Mouse (Mus musculus) telencephalon, adult 2 months (tissue): ENCODE measurements around the gene Rflna.

Experiments used
- DNase-seq: peaks from one replicate; pipeline ENCODE4 v3.0.0-alpha.2; 2011; ENCODE audit warnings: low read depth, low spot score

The Rflna gene

DNA sequence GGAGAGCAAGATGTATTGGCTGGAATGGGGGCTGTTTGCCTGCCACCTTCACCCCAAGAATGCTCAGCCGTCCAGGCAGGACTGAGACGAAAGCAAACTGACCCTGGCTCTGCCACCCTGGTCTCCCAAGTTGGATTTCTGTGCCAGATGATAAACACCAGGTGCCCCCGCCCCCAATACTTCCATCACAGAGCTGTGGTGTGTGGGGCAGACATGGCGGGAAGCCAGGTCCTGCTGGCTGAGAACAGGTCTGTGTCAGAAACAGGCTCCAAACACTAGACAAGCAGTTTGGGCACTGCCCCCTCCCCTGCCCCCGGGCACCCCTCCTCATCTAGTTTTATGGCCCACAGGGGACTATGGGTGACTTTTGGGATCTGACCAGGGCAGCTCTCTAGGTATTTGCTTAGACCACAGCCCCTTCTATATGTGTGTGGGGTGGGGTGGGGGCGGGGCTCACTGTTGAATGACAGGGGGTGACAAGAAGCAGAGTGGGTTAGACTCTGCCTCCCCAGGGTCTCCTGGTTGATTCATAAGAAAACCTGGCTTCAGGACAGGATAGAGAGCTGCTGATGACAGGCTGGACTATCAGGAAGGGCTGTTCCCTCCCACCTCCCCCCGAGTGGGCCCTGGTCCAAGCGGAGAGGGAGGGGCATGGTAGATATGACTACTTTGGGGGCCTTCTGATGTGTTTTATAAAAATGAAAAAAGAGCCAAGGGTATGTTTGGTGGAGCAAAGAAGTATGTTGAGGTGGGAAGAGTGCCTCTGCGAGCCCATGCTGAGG, 3.0 kb downstream of the Rflna start:
- no peak for DNase-seq

GRCm38 (mm10) chr5:125006896-125007295, 3.9 kb downstream of the Rflna start:
- no peak for DNase-seq

GRCm38 (mm10) chr5:125011166-125011565, 8.1 kb downstream of the Rflna start:
- DNase-seq: no peak

GRCm38 (mm10) chr5:125011628-125012027, 8.6 kb downstream of the Rflna start:
- DNase-seq: no peak

GRCm38 (mm10) chr5:125014497-125014896, 11.5 kb downstream of the Rflna start:
- no peak for DNase-seq

DNA sequence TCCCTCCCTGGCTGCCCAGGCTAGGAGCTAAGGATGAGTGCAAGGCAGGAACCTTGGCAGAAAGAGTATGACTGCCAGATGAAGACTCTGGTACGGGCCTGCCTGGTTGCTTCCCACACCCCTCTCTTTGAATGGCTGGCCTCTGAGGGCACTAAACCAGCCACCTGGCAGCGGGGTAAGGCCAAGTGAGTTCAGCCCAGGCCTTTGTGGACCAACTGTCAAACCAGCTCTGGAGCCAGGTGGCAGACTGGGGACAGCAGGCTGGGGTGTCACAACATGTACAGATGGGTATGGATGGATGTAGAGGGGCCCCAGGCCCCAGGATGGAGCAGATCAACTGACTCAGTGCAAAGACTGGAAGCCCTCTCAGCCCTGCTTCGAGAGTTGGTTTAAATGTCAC, 12.0 kb downstream of the Rflna start:
- no peak for DNase-seq

GRCm38 (mm10) chr5:125015576-125015975, 12.6 kb downstream of the Rflna start:
- DNase-seq: no peak

GRCm38 (mm10) chr5:125016421-125017242, 13.6 kb downstream of the Rflna start:
- no peak for DNase-seq

GRCm38 (mm10) chr5:125017332-125017731, 14.3 kb downstream of the Rflna start:
- DNase-seq: no peak

DNA sequence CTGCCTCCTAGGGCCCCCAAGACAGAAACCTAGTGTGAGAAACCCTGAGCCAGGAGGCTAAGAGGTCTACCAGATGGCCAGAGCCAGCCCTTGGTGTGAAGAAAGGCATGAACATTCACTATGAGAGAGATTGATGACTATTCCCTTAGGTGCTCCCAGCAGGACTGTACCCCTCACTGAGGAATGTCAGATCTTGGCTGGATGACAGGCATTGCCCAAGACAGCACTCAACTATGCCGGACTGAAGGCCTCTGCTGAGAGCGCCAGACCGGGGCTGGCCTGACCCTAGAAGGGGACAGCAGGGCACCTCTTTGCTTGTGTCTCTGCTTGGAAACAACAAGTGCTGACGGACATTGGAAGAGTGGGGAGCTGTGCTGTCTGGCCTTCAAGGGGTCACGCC, 16.1 kb downstream of the Rflna start:
- DNase-seq: no peak

DNA sequence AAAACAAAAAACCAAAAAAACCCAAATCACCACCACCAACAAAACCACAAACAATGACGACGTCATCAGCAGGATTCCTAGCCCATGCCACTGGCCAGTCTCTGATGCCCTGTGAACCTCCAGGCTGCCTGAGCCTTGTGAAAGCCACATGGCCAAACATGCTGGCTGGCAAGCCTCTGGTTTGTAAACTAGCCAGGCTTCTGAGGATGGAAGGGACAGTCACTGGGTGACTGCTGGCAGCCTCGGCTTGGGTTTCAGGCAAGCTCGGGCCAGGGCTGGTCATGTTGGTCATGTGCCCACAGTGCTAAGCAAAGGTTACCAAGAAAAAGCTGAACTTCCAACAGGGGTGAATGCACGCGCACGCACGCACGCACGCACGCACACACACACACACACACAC, 18.3 kb downstream of the Rflna start:
- DNase-seq: no peak

DNA sequence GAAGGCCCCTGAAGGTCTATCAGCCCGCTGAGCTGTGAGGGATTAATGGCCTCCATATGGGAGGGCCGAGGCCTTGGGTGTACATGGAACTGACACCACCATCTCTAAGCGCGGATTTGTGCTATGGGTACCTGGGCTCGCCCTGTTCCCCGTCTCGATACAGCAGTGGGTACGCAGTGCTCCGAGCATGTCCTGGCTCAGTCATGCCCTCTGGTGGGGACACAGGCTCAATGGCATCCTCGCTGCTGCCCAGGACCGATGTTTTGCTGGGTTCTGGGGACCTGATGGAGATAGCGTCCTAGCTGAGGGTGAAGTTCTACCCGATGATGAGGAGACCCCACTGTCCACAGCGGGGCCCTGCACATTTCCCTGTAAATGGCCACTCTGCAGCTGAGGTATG, 21.0 kb downstream of the Rflna start:
- DNase-seq: no peak

- no peak for DNase-seq
Observed at GRCm38 (mm10) chr5:125028371-125028770, 25.4 kb downstream of the Rflna start.

DNA sequence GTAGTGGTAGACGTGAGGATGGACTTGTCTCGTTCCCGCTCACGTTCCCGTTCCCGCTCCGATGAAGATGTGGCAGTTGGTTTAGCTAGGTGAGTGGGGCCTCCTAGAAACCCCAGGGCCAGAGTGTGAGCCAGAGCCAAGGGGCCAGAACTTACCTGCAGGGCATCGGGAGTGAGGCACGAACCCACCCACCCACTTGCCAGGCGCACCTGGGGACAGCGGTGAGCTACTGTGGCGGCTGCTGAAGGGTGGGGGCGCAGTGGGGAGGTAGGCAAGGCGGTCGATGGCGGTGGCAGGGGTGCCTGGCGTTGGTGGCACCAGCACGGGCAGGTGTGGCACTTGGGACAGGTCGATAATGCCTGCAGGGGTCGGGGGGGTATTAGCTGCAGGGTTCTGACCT, 25.9 kb downstream of the Rflna start:
- no peak for DNase-seq

DNA sequence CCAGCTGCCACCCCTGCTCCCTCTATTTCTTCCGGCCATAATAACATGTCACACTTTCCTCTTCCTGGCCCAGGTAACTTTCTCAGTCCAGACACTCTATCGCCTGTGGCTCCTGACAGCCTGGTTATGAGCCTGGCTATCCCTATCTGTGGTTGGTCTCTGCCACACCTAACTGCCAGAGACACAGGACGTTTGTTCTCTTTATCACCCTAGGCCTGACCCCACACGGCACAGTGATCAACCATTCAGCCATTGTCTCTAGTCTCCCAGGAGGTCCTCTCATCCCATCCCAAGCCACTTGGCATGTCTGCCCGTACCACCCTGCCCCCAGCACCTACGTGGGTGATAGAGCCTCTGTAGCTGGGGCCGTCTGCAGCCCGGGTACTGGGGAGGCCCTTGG, 33.5 kb downstream of the Rflna start:
- no peak for DNase-seq

DNA sequence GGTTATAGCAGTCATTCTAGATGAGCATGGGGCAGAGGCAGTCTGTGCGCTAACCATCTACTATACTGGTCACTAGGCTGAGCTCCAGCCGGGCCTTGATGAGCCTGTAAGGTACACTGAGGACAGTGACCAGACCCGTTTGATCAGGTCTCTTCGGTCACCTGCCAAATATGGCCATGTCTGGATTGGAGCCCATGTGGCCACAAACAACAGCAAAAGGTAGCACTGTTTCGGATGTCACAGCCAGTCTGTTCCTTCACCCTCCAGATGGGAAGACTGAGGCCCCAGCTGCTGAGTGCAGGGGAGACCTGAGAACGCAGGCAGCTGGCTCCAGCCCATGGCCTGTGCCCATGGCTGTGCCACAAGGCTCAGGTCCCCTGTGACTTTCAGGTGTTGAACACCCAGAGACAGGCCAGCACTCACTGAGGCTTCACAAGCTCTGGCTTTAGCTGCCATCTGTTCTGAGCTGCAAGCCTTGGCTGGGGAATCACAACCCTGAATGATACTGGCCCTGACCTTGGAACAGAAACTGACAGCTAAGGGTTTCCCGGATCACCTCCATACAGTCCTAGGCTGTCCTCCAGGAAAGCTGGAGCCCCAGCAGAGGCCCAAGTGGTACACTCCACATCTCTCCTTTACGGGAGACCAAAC, 36.5 kb downstream of the Rflna start:
- no peak for DNase-seq

DNA sequence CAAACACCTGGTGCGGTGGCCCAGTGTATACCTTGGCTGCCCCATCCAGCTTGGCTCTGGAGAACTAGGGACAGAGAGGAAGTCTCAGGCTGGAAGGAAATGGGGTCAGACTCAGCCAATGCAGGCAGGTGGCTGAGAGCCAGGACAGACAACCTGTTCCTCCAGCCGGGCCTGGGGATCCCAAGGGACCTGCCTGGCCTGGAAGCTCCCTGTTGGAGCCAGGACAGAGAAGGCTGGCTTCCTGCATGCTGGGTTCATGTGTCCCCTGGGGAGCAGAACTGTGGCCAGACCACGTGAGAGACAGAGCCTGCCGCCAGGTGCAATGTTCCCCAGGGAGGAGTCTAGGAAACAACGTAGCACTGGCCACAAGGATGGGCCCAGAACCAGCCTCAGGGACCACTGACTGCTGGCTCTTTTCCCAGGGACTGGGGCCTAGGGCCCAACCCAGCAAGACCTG, 37.1 kb downstream of the Rflna start:
- DNase-seq: no peak

GRCm38 (mm10) chr5:125041578-125041977, 38.6 kb downstream of the Rflna start:
- DNase-seq: no peak

- no peak for DNase-seq
Observed at GRCm38 (mm10) chr5:125043448-125043847, 40.4 kb downstream of the Rflna start.

DNA sequence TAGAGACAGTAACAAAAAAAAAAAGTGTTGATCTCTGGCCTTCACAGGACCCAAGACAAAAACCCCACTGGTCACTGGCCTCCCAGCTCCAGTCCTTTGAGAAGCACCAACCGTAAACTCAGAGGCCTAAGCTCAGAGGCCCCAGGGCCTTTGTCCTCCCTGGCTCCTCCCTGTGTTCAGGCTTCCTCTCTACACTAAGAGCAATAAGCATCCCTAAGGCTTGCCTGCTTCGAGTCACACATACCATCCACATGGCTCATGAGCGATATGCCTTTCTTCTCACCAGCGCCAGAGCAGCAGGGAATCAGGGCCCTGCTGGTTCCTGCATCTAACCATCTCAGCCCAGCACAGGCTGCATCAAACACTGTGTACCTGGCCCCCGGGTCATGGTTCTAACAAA, 42.2 kb downstream of the Rflna start:
- no peak for DNase-seq

- DNase-seq: no peak
Observed at GRCm38 (mm10) chr5:125046436-125046835, 43.4 kb downstream of the Rflna start.

DNA sequence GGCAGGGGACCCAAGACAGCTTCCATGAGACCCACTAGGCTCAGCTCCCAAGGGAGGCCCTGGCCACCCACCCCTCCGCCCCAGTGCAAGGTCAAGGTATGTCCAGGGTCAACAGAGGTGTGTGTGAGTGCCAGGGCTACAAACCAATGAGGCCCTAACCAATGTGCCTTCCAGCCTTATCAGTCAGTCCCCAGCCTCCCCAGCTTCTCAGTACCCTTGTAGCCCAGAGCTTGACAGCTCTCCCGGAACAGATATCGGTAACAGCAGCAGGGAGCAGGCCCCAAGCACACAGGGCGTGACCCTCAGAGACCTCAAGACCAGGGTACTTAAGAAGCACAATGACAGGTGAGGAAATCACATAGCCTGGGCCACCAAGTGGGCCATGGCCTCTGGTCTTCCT, 46.5 kb downstream of the Rflna start:
- no peak for DNase-seq
